Mouse (Mus musculus): Measurements from ENCODE around the gene Matn1. TPM values are rescaled to one million over a fixed set of nuclear protein-coding genes. Genes with fewer than 3 reads are reported as not detected.

Gene Matn1
- total RNA-seq, 2 experiments from 2014 or later, result not detected

- no peak for ATAC-seq (replicated peaks; ENCODE audit: poor library complexity, severe bottlenecking)
Observed at GRCm38 (mm10) chr4:130973332-130974263, 29.4 kb downstream of the Matn1 start.

GRCm38 (mm10) chr4:130978981-130979380 lies 34.8 kb downstream of the Matn1 start:
- no peak for ATAC-seq (replicated peaks; ENCODE audit: poor library complexity, severe bottlenecking)

- ATAC-seq (replicated peaks; ENCODE audit: poor library complexity, severe bottlenecking), result no peak
Observed at GRCm38 (mm10) chr4:130984416-130985182, 40.4 kb downstream of the Matn1 start.

GRCm38 (mm10) chr4:130987046-130987445 lies 42.9 kb downstream of the Matn1 start:
- ATAC-seq (replicated peaks; ENCODE audit: poor library complexity, severe bottlenecking), result no peak

GRCm38 (mm10) chr4:130988219-130988839 lies 44.1 kb downstream of the Matn1 start:
- ATAC-seq (replicated peaks; ENCODE audit: poor library complexity, severe bottlenecking), result no peak

GRCm38 (mm10) chr4:130989146-130989545 lies 45.0 kb downstream of the Matn1 start:
- ATAC-seq (replicated peaks; ENCODE audit: poor library complexity, severe bottlenecking), result no peak

GRCm38 (mm10) chr4:130990966-130991365 lies 46.8 kb downstream of the Matn1 start:
- no peak for ATAC-seq (replicated peaks; ENCODE audit: poor library complexity, severe bottlenecking)

- no peak for ATAC-seq (replicated peaks; ENCODE audit: poor library complexity, severe bottlenecking)
Observed at GRCm38 (mm10) chr4:130994556-130994955, 50.4 kb downstream of the Matn1 start.

GRCm38 (mm10) chr4:130999744-131000527 lies 55.8 kb downstream of the Matn1 start:
- no peak for ATAC-seq (replicated peaks; ENCODE audit: poor library complexity, severe bottlenecking)

GRCm38 (mm10) chr4:131000614-131001178 lies 56.5 kb downstream of the Matn1 start:
- ATAC-seq (replicated peaks; ENCODE audit: poor library complexity, severe bottlenecking), result no peak

Other genes with a start within 250 kb of the Matn1 start
- gene Sdc3, start 151.8 kb upstream of the Matn1 start, total RNA-seq (2014; fragmentation: Nextera tagmentation), result 1.1 TPM in 1 of 2 replicates, not detected in the other
- 0.17 and 4.4 TPM in 2 replicates for gene Sdc3, start 151.8 kb upstream of the Matn1 start, total RNA-seq (2017)
- 561 and 568 TPM in 2 replicates for gene Laptm5, start 31.3 kb upstream of the Matn1 start, total RNA-seq (2014; fragmentation: Nextera tagmentation)
- 131 and 136 TPM in 2 replicates for gene Laptm5, start 31.3 kb upstream of the Matn1 start, total RNA-seq (2017)